Mouse (Mus musculus): ENCODE data around the gene Exo5.

Exo5 gene

GRCm38 (mm10) chr4:120904533-120904932 is 20.3 kb downstream of the Exo5 start:
- DNase-seq = no peak

GRCm38 (mm10) chr4:120895810-120896584 is 28.8 kb downstream of the Exo5 start:
- DNase-seq = no peak

- DNase-seq = no peak
Measured at GRCm38 (mm10) chr4:120895226-120895625, 29.6 kb downstream of the Exo5 start.

- no peak for DNase-seq
Measured at GRCm38 (mm10) chr4:120894584-120894983, 30.2 kb downstream of the Exo5 start.

GRCm38 (mm10) chr4:120893656-120894401 is 31.0 kb downstream of the Exo5 start:
- peak; percentile 45 for DNase-seq

GRCm38 (mm10) chr4:120892516-120892915 is 32.3 kb downstream of the Exo5 start:
- DNase-seq = no peak

GRCm38 (mm10) chr4:120891960-120892359 is 32.9 kb downstream of the Exo5 start:
- DNase-seq = no peak

- DNase-seq = no peak
Measured at GRCm38 (mm10) chr4:120890754-120891440, 33.9 kb downstream of the Exo5 start.

GRCm38 (mm10) chr4:120888884-120889283 is 35.9 kb downstream of the Exo5 start:
- no peak for DNase-seq

- peak; percentile 58 for DNase-seq
Measured at GRCm38 (mm10) chr4:120887381-120888112, 37.3 kb downstream of the Exo5 start.

GRCm38 (mm10) chr4:120886811-120887210 is 38.0 kb downstream of the Exo5 start:
- no peak for DNase-seq

GRCm38 (mm10) chr4:120886131-120886530 is 38.7 kb downstream of the Exo5 start:
- DNase-seq = no peak

GRCm38 (mm10) chr4:120885208-120886120 is 39.4 kb downstream of the Exo5 start:
- no peak for DNase-seq

GRCm38 (mm10) chr4:120882002-120882625 is 42.7 kb downstream of the Exo5 start:
- peak; percentile 74 for DNase-seq

GRCm38 (mm10) chr4:120880731-120881432 is 43.9 kb downstream of the Exo5 start:
- DNase-seq = peak; percentile 47

GRCm38 (mm10) chr4:120879386-120879785 is 45.4 kb downstream of the Exo5 start:
- DNase-seq = no peak

GRCm38 (mm10) chr4:120878728-120879127 is 46.1 kb downstream of the Exo5 start:
- DNase-seq = peak; percentile 72

GRCm38 (mm10) chr4:120875961-120876360 is 48.9 kb downstream of the Exo5 start:
- DNase-seq = no peak

Measured in right cerebral cortex, adult 18-20 months (tissue).